Mouse (Mus musculus) G1E (cell line): Measurements from ENCODE around the gene Ctse. TPM values are rescaled to one million over a fixed set of nuclear protein-coding genes. Genes with fewer than 3 reads are reported as not detected.

Experiments used
- ATAC-seq: 2 replicates; pipeline ENCODE4 v1.8.0; 2016; ENCODE audit warnings: mild to moderate bottlenecking; ENCODE audit not compliant: insufficient number of reproducible peaks, poor library complexity, low FRiP score, severe bottlenecking; ENCODE audit errors: extremely low read depth
- DNase-seq: peaks from one replicate; pipeline ENCODE4 v3.0.0; 2012; ENCODE audit warnings: low spot score
- H3K27me3 ChIP-seq: 2 replicates; pipeline ENCODE4 v1.6.1; 2012; ENCODE audit warnings: mild to moderate bottlenecking, low read length, inconsistent platforms; ENCODE audit not compliant: insufficient read depth
- H3K36me3 ChIP-seq: replicated peaks from 2 replicates; pipeline ENCODE3; 2012; ENCODE audit warnings: mild to moderate bottlenecking, inconsistent platforms
- H3K4me1 ChIP-seq: 2 replicates; pipeline ENCODE4 v1.6.1; 2012; ENCODE audit warnings: low read depth, low read length, inconsistent platforms, mixed read lengths; ENCODE audit not compliant: insufficient read depth
- H3K4me3 ChIP-seq: 2 replicates; pipeline ENCODE4 v1.5.1; 2012; ENCODE audit warnings: low read depth, mild to moderate bottlenecking, inconsistent platforms, low read length, moderate library complexity, mixed read lengths
- H3K9me3 ChIP-seq: replicated peaks from 2 replicates; pipeline ENCODE4 v1.6.1; 2012; ENCODE audit warnings: inconsistent platforms
- CTCF ChIP-seq: IDR thresholded peaks from 2 replicates; pipeline ENCODE4 v1.5.1; 2012; ENCODE audit warnings: low read depth, low read length, inconsistent platforms, mixed read lengths
- GATA1 ChIP-seq: IDR thresholded peaks from 2 replicates; pipeline ENCODE4 v1.6.1; 2012; ENCODE audit warnings: borderline replicate concordance, low read length, inconsistent platforms, mixed read lengths
- GATA2 ChIP-seq: IDR thresholded peaks from 2 replicates; pipeline ENCODE4 v1.6.1; 2012; ENCODE audit warnings: low read depth, low read length, inconsistent platforms, borderline replicate concordance
- POLR2AphosphoS5 ChIP-seq: IDR thresholded peaks from 2 replicates; pipeline ENCODE4 v1.6.1; 2012; ENCODE audit warnings: low read depth, low read length, inconsistent platforms; ENCODE audit not compliant: insufficient replicate concordance
- TAL1 ChIP-seq: conservative IDR thresholded peaks from 2 replicates; pipeline ENCODE4 v1.6.1; 2012; ENCODE audit warnings: low read depth, low read length, inconsistent platforms, mixed read lengths
- polyA plus RNA-seq: library from polyadenylated mRNA; stranded (reverse); fragments of >175 nt; gene quantifications from 2 replicates; pipeline ENCODE4 v1.2.3, GENCODE M21; 2012
- total RNA-seq, 2 experiments: library from RNA; stranded (forward) in 1 of 2; stranded (reverse) in 1 of 2; fragments of 200-1000 nt in 1 of 2; fragments of >200 nt in 1 of 2; fragmentation: Nextera tagmentation in 1 of 2; gene quantifications; 2 replicates each; pipeline ENCODE4 v1.2.3; 2014 to 2017

The Ctse gene
- total and polyA plus RNA-seq, 3 experiments = 246 to 2,087 (median 482) TPM

DNA sequence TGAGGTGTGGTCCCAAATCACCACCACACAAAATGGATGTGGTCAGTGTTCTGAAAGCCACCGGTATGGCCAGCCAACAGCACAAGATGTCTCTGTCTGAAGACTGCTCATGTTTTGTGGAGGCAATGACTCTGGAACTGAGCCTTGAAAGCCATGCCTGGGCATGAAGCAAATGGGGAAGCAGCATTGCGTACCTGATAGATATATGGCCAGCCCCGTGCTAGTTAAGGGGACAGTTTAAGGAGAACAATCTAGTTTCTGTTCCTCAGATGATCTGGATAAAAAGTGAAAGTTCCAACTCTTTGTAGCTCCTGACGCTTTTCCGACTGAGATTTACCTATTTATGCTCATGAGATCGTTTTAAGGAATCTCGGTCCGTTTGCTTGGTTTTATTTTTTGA is 33.0 kb downstream of the Ctse start:
- peaks cover 98% of the 10 kb centered on the region for H3K36me3 ChIP-seq
- TF ChIP-seq POLR2AphosphoS5 (no peak; the same call in 1 of the 2 replicates), TAL1 (no peak), GATA2 (no peak), GATA1 (no peak), CTCF (no peak)
- no peak for DNase-seq
- H3K9me3 ChIP-seq = no peaks in the 10 kb centered on the region
- no peaks in the 10 kb centered on the region for H3K27me3 ChIP-seq
- peaks cover 12% of the 10 kb centered on the region; the same call in 1 of the 2 replicates for H3K4me1 ChIP-seq
- ATAC-seq = no peak
- H3K4me3 ChIP-seq = no peak overlapping the region

DNA sequence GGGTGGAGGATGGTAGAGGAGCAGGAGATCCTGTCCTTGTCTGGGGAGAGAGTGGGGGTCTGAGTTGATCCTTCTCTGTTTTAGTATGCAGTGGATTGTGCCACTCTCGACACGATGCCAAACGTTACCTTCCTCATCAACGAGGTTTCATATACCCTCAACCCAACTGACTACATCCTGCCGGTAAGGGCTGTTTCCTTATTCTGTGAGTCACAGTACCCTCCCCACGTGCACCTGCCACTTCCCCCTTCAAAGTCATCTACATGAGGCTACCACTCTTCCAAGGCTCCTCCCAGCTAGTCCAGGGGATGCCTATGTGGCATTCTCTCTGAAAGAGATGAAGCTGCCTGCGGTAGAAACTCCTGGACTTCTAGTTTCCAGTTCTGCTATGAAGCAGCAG is 34.3 kb downstream of the Ctse start:
- Histone ChIP-seq H3K36me3 (peaks cover 100% of the 10 kb centered on the region), H3K4me1 (peaks cover 12% of the 10 kb centered on the region; the same call in 1 of the 2 replicates), H3K27me3 (no peaks in the 10 kb centered on the region), H3K9me3 (no peaks in the 10 kb centered on the region), H3K4me3 (no peak overlapping the region)
- no peak for TF ChIP-seq GATA1
- TF ChIP-seq TAL1 = no peak
- TF ChIP-seq GATA2 = no peak
- 0 out of 2 replicates have a peak, but pooled peaks have one; percentile 58 for TF ChIP-seq POLR2AphosphoS5
- ATAC-seq (no peak), DNase-seq (no peak)

DNA sequence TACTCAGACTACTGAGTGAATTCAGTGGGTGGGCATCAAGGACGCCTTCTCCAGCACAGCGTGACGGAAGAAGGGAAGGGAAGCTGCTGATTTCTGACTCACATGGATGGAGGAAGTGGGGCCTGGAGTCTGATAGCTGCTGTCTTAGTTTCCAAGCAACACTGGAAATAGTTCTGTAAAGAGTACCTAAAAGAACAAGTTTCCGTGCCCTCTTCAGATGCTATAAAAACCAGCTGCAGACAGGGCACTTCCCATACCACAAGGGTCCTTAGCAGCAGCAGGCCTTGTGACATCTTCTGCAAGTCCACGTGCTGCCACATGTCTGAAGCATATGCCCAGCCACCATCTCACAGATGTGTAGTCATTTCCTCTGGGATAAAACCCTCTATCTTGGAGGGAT is 41.5 kb downstream of the Ctse start:
- Histone ChIP-seq H3K27me3 (no peaks in the 10 kb centered on the region), H3K4me1 (no peaks in the 10 kb centered on the region), H3K4me3 (no peak overlapping the region), H3K36me3 (peaks cover 53% of the 10 kb centered on the region), H3K9me3 (peaks cover 5% of the 10 kb centered on the region; the same call in 1 of the 2 replicates)
- no peak for DNase-seq
- TF ChIP-seq GATA2 = no peak
- TF ChIP-seq POLR2AphosphoS5 = no peak
- no peak for TF ChIP-seq CTCF
- no peak for TF ChIP-seq TAL1
- TF ChIP-seq GATA1 = no peak
- ATAC-seq = no peak

DNA sequence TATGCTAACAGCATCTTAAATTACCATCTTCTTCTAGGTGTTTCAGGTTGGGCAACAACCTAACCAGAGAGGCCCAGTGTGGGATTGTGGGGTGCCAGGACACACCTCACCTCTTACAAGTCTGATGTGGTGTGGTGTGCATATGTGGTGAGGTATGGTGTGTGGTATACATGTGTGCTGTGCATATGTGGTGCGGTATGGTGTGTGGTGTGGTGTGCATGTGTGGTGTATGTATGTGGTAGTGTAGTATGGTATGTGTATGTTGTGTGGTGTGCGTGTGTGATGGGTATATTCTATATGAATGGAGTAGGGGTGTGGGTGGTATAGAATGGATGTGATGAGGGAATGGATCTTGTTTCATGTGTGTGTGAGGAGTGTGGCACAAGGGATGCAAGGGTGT is 49.6 kb downstream of the Ctse start:
- Histone ChIP-seq H3K27me3 (peaks cover 19% of the 10 kb centered on the region), H3K4me1 (peaks cover 10% of the 10 kb centered on the region), H3K9me3 (no peaks in the 10 kb centered on the region), H3K4me3 (no peak overlapping the region; the same call in 1 of the 2 replicates), H3K36me3 (peaks cover 2% of the 10 kb centered on the region)
- TF ChIP-seq CTCF (no peak), GATA2 (no peak), GATA1 (no peak), POLR2AphosphoS5 (peak; percentile 75; the same call in 1 of the 2 replicates), TAL1 (no peak)
- ATAC-seq (no peak), DNase-seq (no peak)

DNA sequence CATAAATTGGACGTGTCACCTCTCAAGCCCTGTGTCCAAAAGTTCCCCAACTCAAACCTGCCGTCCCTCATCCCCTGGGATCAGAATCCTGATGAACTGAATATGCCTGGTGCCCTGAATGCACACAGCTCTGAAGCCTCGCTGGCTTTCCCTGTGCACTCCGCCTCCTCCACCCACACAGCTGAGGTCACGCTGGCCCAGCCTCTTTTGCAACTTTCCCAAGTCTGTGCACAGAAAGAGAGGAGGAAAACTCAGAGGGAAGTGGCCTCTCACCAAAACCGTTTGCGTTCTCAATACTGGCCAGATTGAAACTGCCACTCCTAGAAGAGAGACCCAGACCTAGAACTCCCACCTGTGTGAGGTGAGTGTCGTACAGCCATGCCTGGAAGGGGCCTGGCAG is 50.4 kb downstream of the Ctse start, which contains the start of gene Rab7b:
Gene Rab7b, plus strand, starts transcription at position 221 of the 400 bp plus-strand sequence.
- Histone ChIP-seq H3K4me1 (peaks cover 10% of the 10 kb centered on the region), H3K36me3 (peaks cover 2% of the 10 kb centered on the region), H3K9me3 (no peaks in the 10 kb centered on the region), H3K27me3 (peaks cover 21% of the 10 kb centered on the region), H3K4me3 (no peak within 1 kb of the TSS; the same call in 1 of the 2 replicates)
- TF ChIP-seq GATA1 = no peak
- no peak for TF ChIP-seq GATA2
- no peak for TF ChIP-seq TAL1
- TF ChIP-seq POLR2AphosphoS5 = no peak
- TF ChIP-seq CTCF = no peak
- no peak for DNase-seq
- ATAC-seq = no peak

DNA sequence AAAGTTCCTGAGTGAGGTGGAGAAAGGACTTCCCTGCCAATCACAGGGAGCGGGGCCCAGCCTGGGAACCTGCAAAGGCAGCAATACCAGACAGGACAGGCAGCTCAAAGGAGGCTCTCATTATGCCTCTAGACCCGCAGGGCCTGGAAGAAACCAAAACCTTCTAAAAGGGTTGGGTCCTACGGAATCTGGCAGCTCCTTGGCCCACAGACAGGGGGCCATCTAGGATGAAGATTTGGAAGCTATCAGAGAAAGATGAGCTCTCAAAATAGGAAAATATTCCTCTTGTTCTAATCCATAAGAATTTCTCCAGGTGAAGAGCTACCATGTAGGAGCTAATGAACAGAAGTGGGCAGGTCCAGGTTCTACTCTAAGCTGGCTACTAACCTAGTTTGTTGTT is 50.9 kb downstream of the Ctse start:
- no peaks in the 10 kb centered on the region for H3K9me3 ChIP-seq
- TF ChIP-seq TAL1 = no peak; the same call in 1 of the 2 replicates
- TF ChIP-seq CTCF = no peak
- no peak for TF ChIP-seq GATA1
- TF ChIP-seq GATA2 = no peak
- no peak for TF ChIP-seq POLR2AphosphoS5
- DNase-seq = no peak
- no peak overlapping the region for H3K4me3 ChIP-seq
- H3K4me1 ChIP-seq = peaks cover 10% of the 10 kb centered on the region
- peaks cover 2% of the 10 kb centered on the region for H3K36me3 ChIP-seq
- no peak for ATAC-seq
- H3K27me3 ChIP-seq = peaks cover 21% of the 10 kb centered on the region
